Comparison of ENCODE assay signal across 9 mouse cellular contexts in genomic region chr6:54412879-54413278, GRCm38 (mm10).
"Had no signal": no experiment of that assay in that cellular context is flagged by ENCODE, and none has a peak within 500 bp of the region (broad histone marks: within the 10 kb centered on the region; RNA-seq: fewer than 3 reads in every experiment).

No protein-coding gene starts in this region.

- DNase-seq: kidney, adult 2 months; kidney, postnatal 4 days; liver, embryonic 13.5 days; lung, adult 2 months; lung, postnatal 14 days; lung, postnatal 4 days; midbrain, embryonic 14.5 days; spleen, adult 18-20 months; thymus, postnatal 25 days had no signal
